Mouse (Mus musculus): ENCODE data around the gene Galp.
"Not testable (repeated sequence)": the region's sequence is repeated elsewhere in the genome, so short reads cannot be mapped to it uniquely, and the experiment has no call there.

Galp gene

GRCm38 (mm10) chr7:6179013-6179412, 17.9 kb upstream of the Galp start:
- no peak for DNase-seq

- no peak for DNase-seq
These were observed 14.0 kb upstream of the Galp start for GRCm38 (mm10) chr7:6182882-6183281.

- DNase-seq, result peak; percentile 39 to 78
These were observed 13.1 kb upstream of the Galp start for GRCm38 (mm10) chr7:6183802-6184201.

DNA sequence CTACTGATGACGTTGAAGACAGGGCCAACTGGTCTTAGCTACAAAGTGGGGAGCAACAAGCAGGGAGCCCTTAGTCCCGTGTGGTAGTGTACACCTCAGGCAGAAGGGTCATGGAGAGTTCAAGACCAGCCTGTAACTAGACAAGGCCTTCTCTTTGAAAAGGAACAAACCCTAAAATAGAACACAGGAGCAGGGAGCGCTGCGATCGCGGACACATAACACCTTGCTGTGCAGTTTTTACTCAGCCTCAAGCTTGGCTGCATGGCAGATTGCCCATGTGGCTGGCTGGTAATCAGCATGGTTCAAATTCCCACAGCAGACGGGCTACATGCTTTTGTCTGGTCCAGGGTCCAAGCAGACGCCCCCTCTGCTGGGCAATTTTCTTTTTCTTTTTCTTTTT, 12.4 kb upstream of the Galp start:
- peak; percentile 80 to 83 for DNase-seq

DNA sequence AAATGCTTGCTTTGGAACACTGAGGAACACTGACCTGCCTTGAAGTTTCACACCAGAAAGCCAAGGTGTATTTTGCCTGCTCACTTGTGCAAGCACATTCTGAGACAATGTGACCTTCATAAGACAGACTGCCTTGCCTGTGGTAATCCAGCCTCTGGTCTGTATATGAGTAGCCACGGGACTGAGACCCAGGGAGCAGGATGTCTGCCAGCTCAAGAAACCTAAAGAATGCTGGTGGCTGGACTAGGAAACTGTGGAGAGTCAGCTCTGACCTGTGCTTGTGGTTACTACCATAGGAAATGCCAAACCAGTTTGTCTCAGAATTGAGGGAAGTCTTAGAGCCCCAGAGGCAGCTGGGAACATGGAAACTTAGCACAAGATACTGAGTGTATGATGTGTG, 11.5 kb upstream of the Galp start:
- no peak for DNase-seq

GRCm38 (mm10) chr7:6186176-6186575, 10.7 kb upstream of the Galp start:
- no peak for DNase-seq

GRCm38 (mm10) chr7:6186756-6187155, 10.1 kb upstream of the Galp start:
- no peak for DNase-seq

- DNase-seq, result peak in 1 of 2 experiments; percentile 66
These were observed 7.3 kb upstream of the Galp start for GRCm38 (mm10) chr7:6189542-6189941.

- DNase-seq, result peak; percentile 83 to 94
These were observed 5.5 kb upstream of the Galp start for GRCm38 (mm10) chr7:6191376-6191775.

DNA sequence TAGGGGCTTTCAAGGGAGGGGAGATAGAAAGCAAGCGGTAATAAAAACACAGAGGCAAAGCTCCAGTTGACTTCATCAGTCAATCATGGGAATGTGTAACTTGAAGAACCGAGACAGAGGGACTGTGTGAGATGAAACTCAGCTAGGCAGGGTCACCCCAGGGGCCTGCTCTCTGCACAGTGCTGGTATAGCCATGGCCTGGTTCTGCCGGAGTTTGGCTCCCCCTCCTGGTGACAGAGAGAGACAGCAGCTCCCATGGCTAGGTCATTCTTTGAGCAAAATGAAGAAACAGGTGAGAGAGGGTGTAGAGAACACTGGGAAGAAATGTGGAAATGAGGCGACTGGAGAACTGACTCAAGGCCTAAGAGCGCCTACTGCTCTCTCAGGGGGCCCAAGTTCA, 2.8 kb upstream of the Galp start:
- DNase-seq, result peak; percentile 71 to 72

GRCm38 (mm10) chr7:6195777-6196176, 1.1 kb upstream of the Galp start:
- no peak for DNase-seq

DNA sequence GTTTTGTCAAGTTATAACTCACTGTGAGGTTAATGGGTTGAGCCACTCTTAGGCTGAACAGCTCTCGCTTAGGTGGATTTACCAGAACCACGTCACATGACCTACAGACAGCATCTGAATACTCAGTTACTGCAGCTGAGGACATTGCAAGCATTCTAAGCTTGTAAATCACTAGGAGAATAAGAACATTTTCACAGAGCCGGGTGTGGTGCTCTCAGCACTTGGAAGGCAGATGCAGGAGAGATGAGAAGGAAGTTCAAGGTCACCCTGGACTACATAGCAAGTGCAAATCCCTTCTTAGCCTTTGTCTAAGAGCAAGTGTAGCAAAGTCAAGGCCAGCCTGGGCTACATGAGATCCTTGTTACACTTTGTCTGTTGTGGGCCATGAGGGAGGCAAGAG, 7.3 kb downstream of the Galp start:
- no peak for DNase-seq

DNA sequence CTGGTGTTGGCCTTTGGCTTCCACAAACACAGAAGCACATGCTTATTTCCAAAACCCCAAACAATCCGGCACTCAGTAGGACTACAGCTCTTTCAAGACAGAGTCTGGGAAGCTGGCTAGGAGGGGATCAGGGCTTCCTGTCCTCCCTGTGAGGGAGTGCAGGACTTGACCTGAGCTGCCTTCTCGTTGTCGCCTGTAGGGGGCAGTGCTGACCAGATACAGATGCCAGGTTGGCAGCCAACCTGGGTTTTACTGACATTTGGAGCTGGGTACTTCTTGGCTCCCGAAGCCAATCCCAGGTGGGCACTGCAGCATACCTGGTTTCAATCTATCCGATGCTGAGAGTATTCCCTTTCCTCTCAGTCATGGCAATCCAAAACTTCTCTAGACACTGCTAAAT, 16.3 kb downstream of the Galp start:
- DNase-seq, result peak; percentile 50 to 69

DNA sequence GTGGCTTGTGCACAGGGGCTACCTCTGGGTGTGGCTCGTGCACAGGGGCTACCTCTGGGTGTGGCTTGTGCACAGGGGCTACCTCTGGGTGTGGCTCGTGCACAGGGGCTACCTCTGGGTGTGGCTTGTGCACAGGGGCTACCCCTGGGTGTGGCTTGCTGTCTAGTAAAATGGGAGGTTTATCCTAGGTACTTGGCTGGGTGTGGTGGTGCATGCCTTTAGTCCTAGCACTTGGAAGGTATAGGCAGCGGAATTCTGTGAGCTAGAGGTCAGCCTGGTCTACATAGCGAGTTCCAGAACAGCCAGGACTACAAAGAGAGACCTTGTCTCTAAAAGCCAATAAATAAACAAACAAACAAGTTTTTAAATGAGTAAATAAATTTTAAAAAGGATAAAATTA, 17.8 kb downstream of the Galp start:
- DNase-seq, result not testable (repeated sequence)

GRCm38 (mm10) chr7:6220147-6220546, 23.3 kb downstream of the Galp start:
- no peak for DNase-seq

GRCm38 (mm10) chr7:6221978-6222377, 25.1 kb downstream of the Galp start, which contains the start of gene Zscan5b:
Gene Zscan5b, plus strand, starts transcription at chr7:6222278.
- no peak for DNase-seq

- peak in 1 of 2 experiments; percentile 41 for DNase-seq
These were observed 31.6 kb downstream of the Galp start for GRCm38 (mm10) chr7:6228491-6228890.

- no peak for DNase-seq
These were observed 42.9 kb downstream of the Galp start for GRCm38 (mm10) chr7:6239787-6240186.

- peak; percentile 51 to 58 for DNase-seq
These were observed 44.0 kb downstream of the Galp start for GRCm38 (mm10) chr7:6240841-6241425.

DNA sequence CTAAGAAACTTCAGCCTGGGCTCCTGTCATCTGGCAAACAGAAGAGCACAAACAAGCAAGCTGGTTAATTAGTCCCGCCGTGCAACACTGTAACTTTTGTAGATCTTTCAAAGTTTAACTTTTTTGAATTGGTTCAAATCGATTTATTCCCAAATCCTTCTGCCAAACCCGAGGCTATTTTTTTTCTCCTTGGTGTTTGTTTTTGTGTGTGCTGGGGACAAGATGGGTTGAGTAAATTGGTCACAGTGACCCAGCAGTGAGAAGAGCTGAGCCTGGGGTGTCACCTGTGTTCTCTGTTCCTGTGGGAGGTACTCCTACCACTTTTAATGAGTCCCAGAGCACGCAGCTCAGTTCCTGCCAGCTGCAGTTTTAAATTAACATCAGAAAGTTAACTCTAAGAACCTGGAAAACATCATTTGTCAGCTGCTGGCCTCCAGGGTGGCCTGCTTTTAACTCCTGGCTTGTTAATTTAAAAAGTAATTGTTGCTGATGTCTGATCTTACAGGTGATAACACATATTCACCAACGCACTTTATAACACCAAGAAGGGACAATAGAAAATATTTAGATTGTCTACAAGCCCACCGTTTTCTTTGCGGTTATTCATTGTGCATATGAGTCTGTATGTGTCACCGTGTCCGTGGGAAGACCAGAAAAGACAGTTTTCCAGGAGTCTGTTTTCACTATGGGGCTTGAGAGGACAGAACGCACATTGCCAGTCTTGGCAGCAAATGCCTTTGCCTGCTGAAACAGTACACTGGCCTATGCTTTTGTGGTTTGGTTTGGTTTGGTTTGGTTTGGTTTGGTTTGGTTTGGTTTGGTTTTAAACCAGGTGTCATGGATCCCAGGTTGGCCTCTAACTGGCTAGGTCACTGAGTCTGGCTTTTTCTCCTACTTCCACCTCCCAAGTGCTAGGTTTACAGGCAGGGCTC, 47.7 kb downstream of the Galp start:
- peak; percentile 14 to 49 for DNase-seq

GRCm38 (mm10) chr7:6252410-6252809, 55.5 kb downstream of the Galp start, which contains the start of gene Epp13:
Gene Epp13, plus strand, starts transcription at chr7:6252710.
- no peak for DNase-seq

DNA sequence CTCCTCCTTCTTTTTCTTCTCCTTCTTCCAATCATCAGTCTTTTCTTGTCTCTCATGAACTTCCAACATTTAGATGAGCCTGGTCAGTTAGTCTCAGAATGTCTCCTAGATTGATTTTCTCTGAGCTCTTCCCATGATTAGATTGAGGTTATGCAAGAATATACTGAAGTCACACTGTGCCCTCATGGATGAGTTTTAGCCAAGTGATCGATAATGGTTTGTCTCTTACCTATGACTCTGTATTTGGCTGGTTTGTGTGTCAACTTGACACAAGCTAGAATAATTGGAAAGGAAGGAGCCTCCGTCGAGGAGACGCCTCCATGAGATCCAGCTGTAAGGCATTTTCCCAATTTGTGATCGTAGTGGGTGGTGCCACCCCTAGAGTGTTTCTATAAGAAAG, 57.6 kb downstream of the Galp start:
- no peak for DNase-seq

DNA sequence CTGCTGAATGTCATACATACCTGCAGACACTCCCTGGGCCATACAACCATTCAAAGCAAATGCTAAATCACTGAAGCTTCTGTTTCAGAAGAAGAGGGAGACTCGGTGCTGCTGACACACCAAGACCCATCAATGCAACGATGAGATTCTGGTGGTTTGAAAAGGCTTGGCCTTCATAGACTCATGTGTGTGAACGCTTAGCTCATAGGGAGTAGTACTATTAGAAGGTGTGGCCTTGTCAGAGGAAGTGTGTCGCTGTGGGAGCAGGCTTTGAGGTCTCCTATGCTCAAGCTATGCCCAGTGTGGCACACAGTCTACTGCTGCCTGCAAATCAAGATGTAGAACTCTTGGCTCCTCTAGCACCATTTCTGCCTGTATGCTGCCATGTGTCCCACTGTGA, 60.5 kb downstream of the Galp start:
- no peak for DNase-seq

Measured in kidney, postnatal 25 days (tissue).